ENCODE assay signal across 15 mouse cellular contexts in genomic region chr6:108529150-108529549, GRCm38 (mm10).
DNase-seq lines count a peak whose midpoint lies in the region; ATAC-seq and TF ChIP-seq lines count a peak whose summit lies in the region.
"Had no signal": no experiment of that assay in that cellular context is flagged by ENCODE, and none has a peak within 500 bp of the region (broad histone marks: within the 10 kb centered on the region; RNA-seq: fewer than 3 reads in every experiment).

No protein-coding gene starts in this region.

- TF ChIP-seq EP300 in MEL (IDR thresholded peaks at IDR 0.05; ENCODE audit: low read depth in 1 of 2, low read length in 2 of 2), result peak in 1 of 2 experiments; percentile 45; a peak in 2 of 4 replicates

- H3K4me1 ChIP-seq in MEL (ENCODE audit: control insufficient read depth in 1 of 2, insufficient read depth in 2 of 2, low read length in 2 of 2), result peaks cover 9 to 32% of the 10 kb centered on the region in 2 experiments
- peaks cover 72% of the 10 kb centered on the region for H3K4me1 ChIP-seq in liver, embryonic 12.5 days

- peak; percentile 96 for ATAC-seq in liver, embryonic 12.5 days
- no peak for ATAC-seq in CD4-positive, CD25-positive, alpha-beta regulatory T cell, adult 4 months
- ATAC-seq: forebrain, embryonic 14.5 days; midbrain, embryonic 16.5 days had no signal

- 44% methylated on average over 3 of the region's 3 CpGs for WGBS in liver, embryonic 12.5 days (ENCODE audit: insufficient replicate concordance)

- no peak for TF ChIP-seq CTCF in MEL (IDR thresholded peaks at IDR 0.05 in 2 of 3, conservative IDR thresholded peaks at IDR 0.05 in 1 of 3; ENCODE audit: control insufficient read depth in 1 of 3, insufficient read depth in 1 of 3, low read depth in 2 of 3, low read length in 3 of 3, poor library complexity in 1 of 3, severe bottlenecking in 1 of 3)

- H3K4me2 ChIP-seq in liver, embryonic 12.5 days, result peak overlapping the region; percentile 51
- no peak overlapping the region for H3K4me2 ChIP-seq in myocyte (ENCODE audit: low read depth)
- H3K4me2 ChIP-seq: embryonic facial prominence, embryonic 12.5 days; hindbrain, embryonic 12.5 days; neural tube, embryonic 13.5 days had no signal

- TF ChIP-seq POLR2A in MEL (IDR thresholded peaks at IDR 0.05; ENCODE audit: control insufficient read depth in 1 of 2, insufficient read depth in 1 of 2, low read depth in 1 of 2, low read length in 2 of 2, poor library complexity in 1 of 2), result no peak
- TF ChIP-seq POLR2A in myocyte (IDR thresholded peaks at IDR 0.05; ENCODE audit: insufficient read length, low read depth), result no peak

- H3K4me3 ChIP-seq in MEL (ENCODE audit: control insufficient read depth in 1 of 2, insufficient read depth in 1 of 2, low read depth in 2 of 2, low read length in 2 of 2) (no peak overlapping the region), myocyte (no peak overlapping the region)
- no peak overlapping the region for H3K4me3 ChIP-seq in liver, embryonic 12.5 days
- H3K4me3 ChIP-seq: embryonic facial prominence, embryonic 12.5 days; hindbrain, embryonic 12.5 days; neural tube, embryonic 13.5 days had no signal

- H3K27ac ChIP-seq in MEL (ENCODE audit: control insufficient read depth, low read depth, low read length), result no peak overlapping the region
- H3K27ac ChIP-seq in liver, embryonic 12.5 days, result peak overlapping the region; percentile 92
- H3K27ac ChIP-seq: embryonic facial prominence, embryonic 12.5 days; hindbrain, embryonic 12.5 days; neural tube, embryonic 13.5 days had no signal

- H3K27me3 ChIP-seq in MEL (ENCODE audit: control insufficient read depth in 1 of 2, insufficient read depth in 2 of 2, low read length in 2 of 2) (no peaks in the 10 kb centered on the region), myocyte (ENCODE audit: control insufficient read depth, insufficient read depth, insufficient read length) (no peaks in the 10 kb centered on the region)
- H3K27me3 ChIP-seq in liver, embryonic 12.5 days (replicated peaks), result no peaks in the 10 kb centered on the region
- H3K27me3 ChIP-seq: embryonic facial prominence, embryonic 12.5 days; hindbrain, embryonic 12.5 days; neural tube, embryonic 13.5 days had no signal

- H3K9me3 ChIP-seq in MEL (replicated peaks; ENCODE audit: insufficient read depth, low read length), result no peaks in the 10 kb centered on the region
- no peaks in the 10 kb centered on the region for H3K9me3 ChIP-seq in liver, embryonic 12.5 days (replicated peaks)
- H3K9me3 ChIP-seq: embryonic facial prominence, embryonic 12.5 days; hindbrain, embryonic 12.5 days; neural tube, embryonic 13.5 days had no signal

- no peak for TF ChIP-seq RAD21 in MEL (IDR thresholded peaks at IDR 0.05; ENCODE audit: low read depth, low read length)

- H3ac ChIP-seq in myocyte (ENCODE audit: control insufficient read depth, insufficient read length), result no peak overlapping the region

- H3K79me2 ChIP-seq in MEL (ENCODE audit: control insufficient read depth, insufficient read depth, low read length, poor library complexity), result no peaks in the 10 kb centered on the region
- no peaks in the 10 kb centered on the region for H3K79me2 ChIP-seq in myocyte (ENCODE audit: control insufficient read depth, insufficient read depth)

- H3K36me3 ChIP-seq in MEL (ENCODE audit: control insufficient read depth in 1 of 2, insufficient read depth in 2 of 2, low read length in 2 of 2) (peaks cover 0 to 22% of the 10 kb centered on the region in 2 experiments; a peak in 2 of 4 replicates), myocyte (ENCODE audit: control insufficient read depth, insufficient read depth) (no peaks in the 10 kb centered on the region)
- H3K36me3 ChIP-seq in liver, embryonic 12.5 days, result peaks cover 6% of the 10 kb centered on the region; the same call in 1 of the 2 replicates
- H3K36me3 ChIP-seq: embryonic facial prominence, embryonic 12.5 days; hindbrain, embryonic 12.5 days; neural tube, embryonic 13.5 days had no signal

- peak; percentile 33 for DNase-seq in MEL (ENCODE audit: low read depth, low spot score)
- peak; percentile 72 for DNase-seq in c-Kit-positive CD71-positive TER-119-negative erythroid progenitor cells, embryonic 14.5 days (ENCODE audit: low read depth)
- DNase-seq in thymus, postnatal 10 days (ENCODE audit: low spot score in 2 of 2), result no peak
- no peak for DNase-seq in right cerebral cortex, adult 18-20 months
- DNase-seq: gastrocnemius, postnatal 10 days; layer of hippocampus, adult 9-11 months; lung, postnatal 10 days had no signal

- H3K9ac ChIP-seq in MEL (ENCODE audit: control insufficient read depth, low read depth, low read length, poor library complexity, severe bottlenecking), result no peak overlapping the region
- H3K9ac ChIP-seq in liver, embryonic 12.5 days, result peak overlapping the region; percentile 57
- H3K9ac ChIP-seq: embryonic facial prominence, embryonic 12.5 days; hindbrain, embryonic 12.5 days; neural tube, embryonic 13.5 days had no signal

TF ChIP-seq in MEL, 35 proteins besides CTCF, POLR2A, EP300 and RAD21:
- TF ChIP-seq USF2 (IDR thresholded peaks at IDR 0.05; ENCODE audit: borderline replicate concordance in 1 of 2, insufficient read depth in 1 of 2, low read depth in 1 of 2, low read length in 2 of 2), result no peak
- no peak for TF ChIP-seq KAT2A (conservative IDR thresholded peaks at IDR 0.05; ENCODE audit: low read depth, low read length)
- no peak for TF ChIP-seq GABPA (IDR thresholded peaks at IDR 0.05; ENCODE audit: low read depth, low read length)
- peak; percentile 55 for TF ChIP-seq TAL1 (IDR thresholded peaks at IDR 0.05; ENCODE audit: low read length)
- no peak for TF ChIP-seq BHLHE40 (IDR thresholded peaks at IDR 0.05; ENCODE audit: borderline replicate concordance, low read depth, low read length)
- 0 out of 2 replicates have a peak, but pooled peaks have one; percentile 37 for TF ChIP-seq SIN3A (IDR thresholded peaks at IDR 0.05; ENCODE audit: low read length)
- TF ChIP-seq GATA1 (IDR thresholded peaks at IDR 0.05; ENCODE audit: low read depth, low read length), result peak; percentile 40; the same call in 1 of the 2 replicates
- peak; percentile 65 for TF ChIP-seq ETS1 (IDR thresholded peaks at IDR 0.05; ENCODE audit: low read depth, low read length)
- no peak for TF ChIP-seq POLR2AphosphoS2 (IDR thresholded peaks at IDR 0.05; ENCODE audit: low read length)
- TF ChIP-seq TCF12 (IDR thresholded peaks at IDR 0.05; ENCODE audit: low read depth, low read length), result peak; percentile 40; the same call in 1 of the 2 replicates

TF ChIP-seq in myocyte, 11 proteins besides CTCF, POLR2A, EP300 and RAD21:
- TF ChIP-seq POLR2AphosphoS2 (IDR thresholded peaks at IDR 0.05; ENCODE audit: insufficient read length, low read depth) (no peak), E2F4 (IDR thresholded peaks at IDR 0.05; ENCODE audit: insufficient read depth) (no peak), TCF3 (IDR thresholded peaks at IDR 0.05; ENCODE audit: insufficient read length, low read depth) (peak; percentile 23), SRF (IDR thresholded peaks at IDR 0.05; ENCODE audit: control insufficient read depth, insufficient read length, low read depth) (no peak), MAX (IDR thresholded peaks at IDR 0.05; ENCODE audit: low read depth) (no peak), MYOG (IDR thresholded peaks at IDR 0.05; ENCODE audit: control insufficient read depth in 1 of 3, insufficient read depth in 1 of 3, insufficient read length in 2 of 3, low read depth in 2 of 3) (peak; percentile 38 to 88 (median 71)), MYOD1 (IDR thresholded peaks at IDR 0.05; ENCODE audit: control insufficient read depth in 1 of 3, insufficient read length in 2 of 3, low read depth in 2 of 3) (peak in 2 of 3 experiments; percentile 63 to 89), USF1 (IDR thresholded peaks at IDR 0.05; ENCODE audit: low read depth) (no peak), CEBPB (IDR thresholded peaks at IDR 0.05; ENCODE audit: insufficient read depth, poor library complexity, severe bottlenecking) (no peak)

Comparison
In these comparisons a context has a peak if more than half of its experiments do, and no peak if none do; other contexts are left out.
1. DNase-seq: peak in MEL (single experiment) and c-Kit-positive CD71-positive TER-119-negative erythroid progenitor cells, embryonic 14.5 days (single experiment); none in thymus, postnatal 10 days (0 of 2) and right cerebral cortex, adult 18-20 months (single experiment).